Mouse (Mus musculus) embryonic facial prominence, embryonic 13.5 days (tissue): ENCODE results near the gene Cks1b. TPM values are rescaled to one million over a fixed set of nuclear protein-coding genes. Genes with fewer than 3 reads are reported as not detected.

Source experiments
- ATAC-seq: fragments of 200-750 bp; cut with Nextera tagmentation; 2 replicates; pipeline ENCODE4 v1.8.0; 2017; ENCODE audit warnings: low read depth; ENCODE audit not compliant: insufficient number of reproducible peaks, insufficient read depth, low FRiP score, low TSS enrichment
- H3K27ac ChIP-seq: fragments of 300-500 bp; sonication (generic); 2 replicates; pipeline ENCODE4 v1.5.1; 2015; ENCODE audit warnings: moderate library complexity, mild to moderate bottlenecking, inconsistent platforms
- H3K27me3 ChIP-seq: fragments of 300-500 bp; sonication (generic); 2 replicates; pipeline ENCODE4 v1.6.1; 2015; ENCODE audit warnings: mild to moderate bottlenecking, inconsistent platforms
- H3K36me3 ChIP-seq: fragments of 300-500 bp; sonication (generic); 2 replicates; pipeline ENCODE4 v1.6.1; 2015; ENCODE audit warnings: mild to moderate bottlenecking, inconsistent platforms
- H3K4me1 ChIP-seq: fragments of 300-500 bp; sonication (generic); 2 replicates; pipeline ENCODE4 v1.6.1; 2015; ENCODE audit warnings: inconsistent platforms
- H3K4me2 ChIP-seq: fragments of 300-500 bp; sonication (generic); 2 replicates; pipeline ENCODE4 v1.6.1; 2015; ENCODE audit warnings: moderate library complexity, mild to moderate bottlenecking, inconsistent platforms
- H3K4me3 ChIP-seq: fragments of 300-500 bp; sonication (generic); 2 replicates; pipeline ENCODE4 v1.5.1; 2015; ENCODE audit warnings: mild to moderate bottlenecking, inconsistent platforms
- H3K9ac ChIP-seq: fragments of 300-500 bp; sonication (generic); 2 replicates; pipeline ENCODE4 v1.6.1; 2015; ENCODE audit warnings: mild to moderate bottlenecking, inconsistent platforms
- H3K9me3 ChIP-seq: fragments of 300-500 bp; sonication (generic); 2 replicates; pipeline ENCODE4 v1.6.1; 2016; ENCODE audit warnings: inconsistent platforms
- WGBS: fragments of 180-500 bp; shearing (Covaris S2); methylation state at CpG from one replicate; pipeline ENCODE4 v1.1.7; 2015; ENCODE audit warnings: mixed read lengths; 5-methylcytosine and 5-hydroxymethylcytosine counted together
- polyA plus RNA-seq: library from polyadenylated mRNA; unstranded; fragments of >200 nt; fragmentation: Nextera tagmentation; extraction: Ambion mirVana; gene quantifications from 2 replicates; pipeline ENCODE4 v1.2.1, GENCODE M21; 2015

The Cks1b gene
- polyA plus RNA-seq, 1 experiment from 2014 or later, result 513 TPM

GRCm38 (mm10) chr3:89378394-89379067 is 39.7 kb downstream of the Cks1b start:
- peak overlapping the region; percentile 51 for H3K27ac ChIP-seq

GRCm38 (mm10) chr3:89377831-89378230 is 40.4 kb downstream of the Cks1b start:
- Histone ChIP-seq H3K27ac (0 out of 2 replicates have a peak overlapping the region, but pooled peaks have one; percentile 51), H3K4me3 (peak overlapping the region; percentile 55), H3K4me1 (peaks cover 14% of the 10 kb centered on the region), H3K27me3 (no peaks in the 10 kb centered on the region), H3K9me3 (no peaks in the 10 kb centered on the region), H3K4me2 (peak overlapping the region; percentile 71), H3K36me3 (peaks cover 5% of the 10 kb centered on the region; the same call in 1 of the 2 replicates), H3K9ac (no peak overlapping the region)
- ATAC-seq, result no peak
- WGBS, result 79% methylated on average over 4 of the region's 4 CpGs

More at GRCm38 (mm10) chr3:89378394-89379067, 39.7 kb downstream of the Cks1b start:
- no peaks in the 10 kb centered on the region for H3K27me3 ChIP-seq
- peaks cover 14% of the 10 kb centered on the region for H3K4me1 ChIP-seq
- H3K4me3 ChIP-seq, result peak overlapping the region; percentile 55
- H3K9ac ChIP-seq, result peak overlapping the region; percentile 75
- under 1% methylated on average over 28 of the region's 29 CpGs for WGBS
- ATAC-seq, result peak; percentile 78
- H3K9me3 ChIP-seq, result no peaks in the 10 kb centered on the region
- peaks cover 5% of the 10 kb centered on the region; the same call in 1 of the 2 replicates for H3K36me3 ChIP-seq
- H3K4me2 ChIP-seq, result peak overlapping the region; percentile 71

- Histone ChIP-seq H3K9ac (no peak overlapping the region), H3K27ac (no peak overlapping the region), H3K4me3 (no peak overlapping the region), H3K9me3 (no peaks in the 10 kb centered on the region), H3K4me1 (peaks cover 8% of the 10 kb centered on the region), H3K27me3 (no peaks in the 10 kb centered on the region), H3K36me3 (no peaks in the 10 kb centered on the region), H3K4me2 (no peak overlapping the region)
- ATAC-seq, result no peak
- WGBS, result 40% methylated on average over 5 of the region's 5 CpGs
Observed at GRCm38 (mm10) chr3:89373581-89374231, 44.5 kb downstream of the Cks1b start.

- Histone ChIP-seq H3K4me3 (no peak overlapping the region), H3K9me3 (no peaks in the 10 kb centered on the region), H3K27ac (no peak overlapping the region), H3K4me1 (0 out of 2 replicates have a peak, but pooled peaks cover 4% of the 10 kb centered on the region), H3K27me3 (no peaks in the 10 kb centered on the region), H3K36me3 (no peaks in the 10 kb centered on the region), H3K4me2 (no peak overlapping the region), H3K9ac (no peak overlapping the region)
- no peak for ATAC-seq
- WGBS, result 57% methylated on average over 11 of the region's 11 CpGs
Observed at GRCm38 (mm10) chr3:89367338-89367737, 50.8 kb downstream of the Cks1b start.

- 70% methylated on average over 20 of the region's 20 CpGs for WGBS
- Histone ChIP-seq H3K4me3 (no peak overlapping the region), H3K9me3 (no peaks in the 10 kb centered on the region), H3K36me3 (no peaks in the 10 kb centered on the region), H3K4me1 (0 out of 2 replicates have a peak, but pooled peaks cover 4% of the 10 kb centered on the region), H3K4me2 (no peak overlapping the region), H3K27me3 (no peaks in the 10 kb centered on the region), H3K9ac (no peak overlapping the region), H3K27ac (no peak overlapping the region)
- ATAC-seq, result no peak
Observed at GRCm38 (mm10) chr3:89365486-89366414, 52.4 kb downstream of the Cks1b start.

Other genes starting within 250 kb of the Cks1b start
- 115 and 125 TPM in 2 replicates for gene Scamp3, start 240.9 kb downstream of the Cks1b start, polyA plus RNA-seq
- 31.5 and 32.6 TPM in 2 replicates for gene Fam189b, start 235.2 kb downstream of the Cks1b start, polyA plus RNA-seq
- gene Gba, start 215.5 kb downstream of the Cks1b start, polyA plus RNA-seq, result 34.7 TPM in 2 replicates
- 42.0 and 48.1 TPM in 2 replicates for gene Thbs3, start 203.2 kb downstream of the Cks1b start, polyA plus RNA-seq
- 182 and 212 TPM in 2 replicates for gene Mtx1, start 191.3 kb downstream of the Cks1b start, polyA plus RNA-seq
- 1.5 and 1.6 TPM in 2 replicates for gene Muc1, start 189.3 kb downstream of the Cks1b start, polyA plus RNA-seq
- gene Krtcap2, start 172.4 kb downstream of the Cks1b start, polyA plus RNA-seq, result 300 and 361 TPM in 2 replicates
- 7.0 and 9.7 TPM in 2 replicates for gene Trim46, start 172.1 kb downstream of the Cks1b start, polyA plus RNA-seq
- 120 and 147 TPM in 2 replicates for gene Dpm3, start 159.0 kb downstream of the Cks1b start, polyA plus RNA-seq
- gene Slc50a1, start 147.8 kb downstream of the Cks1b start, polyA plus RNA-seq, result 67.4 and 68.6 TPM in 2 replicates
- 40.7 and 43.1 TPM in 2 replicates for gene Efna1, start 137.2 kb downstream of the Cks1b start, polyA plus RNA-seq
- 22.6 and 26.6 TPM in 2 replicates for gene Efna3, start 95.4 kb downstream of the Cks1b start, polyA plus RNA-seq
- gene Efna4, start 80.4 kb downstream of the Cks1b start, polyA plus RNA-seq, result 46.5 and 50.1 TPM in 2 replicates
- gene Adam15, start 68.4 kb downstream of the Cks1b start, polyA plus RNA-seq, result 50.8 and 52.6 TPM in 2 replicates
- 0.18 and 0.38 TPM in 2 replicates for gene Dcst2, start 56.4 kb downstream of the Cks1b start, polyA plus RNA-seq
- gene Dcst1, start 53.1 kb downstream of the Cks1b start, polyA plus RNA-seq, result 0.44 and 0.85 TPM in 2 replicates
- gene Zbtb7b, start 23.6 kb downstream of the Cks1b start, polyA plus RNA-seq, result 1.7 and 2.1 TPM in 2 replicates
- not detected in 2 replicates for gene Lenep, start 15.6 kb downstream of the Cks1b start, polyA plus RNA-seq
- gene Flad1, start 6.5 kb downstream of the Cks1b start, polyA plus RNA-seq, result 29.4 and 29.5 TPM in 2 replicates
- gene Shc1, start 60 bp upstream of the Cks1b start, polyA plus RNA-seq, result 91.4 and 93.3 TPM in 2 replicates
- gene Pygo2, start 11.8 kb upstream of the Cks1b start, polyA plus RNA-seq, result 47.8 and 50.5 TPM in 2 replicates
- 25.2 and 27.7 TPM in 2 replicates for gene Pbxip1, start 18.3 kb upstream of the Cks1b start, polyA plus RNA-seq
- gene Pmvk, start 36.2 kb upstream of the Cks1b start, polyA plus RNA-seq, result 49.3 and 57.5 TPM in 2 replicates
- gene Kcnn3, start 101.8 kb upstream of the Cks1b start, polyA plus RNA-seq, result 1.5 and 1.7 TPM in 2 replicates